Mouse (Mus musculus) spleen, adult 2 months (tissue): ENCODE data around the gene Frmd6. TPM values are rescaled to one million over a fixed set of nuclear protein-coding genes. Genes with fewer than 3 reads are reported as not detected.

Source experiments
- DNase-seq, 2 experiments: peaks; one replicate each; pipeline versions ENCODE4 v3.0.0 to v3.0.0-alpha.2; 2012 to 2021; ENCODE audit warnings: low spot score in 2 of 2, low read depth in 1 of 2
- H3K27ac ChIP-seq: fragments of 200-500 bp; 2 replicates; pipeline ENCODE4 v1.5.1; 2012; ENCODE audit warnings: low read length, inconsistent platforms; ENCODE audit not compliant: insufficient read depth
- H3K27me3 ChIP-seq: fragments of 200-500 bp; 2 replicates; pipeline ENCODE4 v1.6.1; 2012; ENCODE audit warnings: mild to moderate bottlenecking, moderate library complexity, low read length, inconsistent platforms; ENCODE audit not compliant: control insufficient read depth, insufficient read depth
- H3K36me3 ChIP-seq: fragments of 200-500 bp; 2 replicates; pipeline ENCODE4 v1.6.1; 2012; ENCODE audit warnings: mild to moderate bottlenecking, low read length, inconsistent platforms; ENCODE audit not compliant: control insufficient read depth, insufficient read depth
- H3K4me1 ChIP-seq: fragments of 200-500 bp; 2 replicates; pipeline ENCODE4 v1.6.1; 2011; ENCODE audit warnings: inconsistent platforms; ENCODE audit not compliant: control insufficient read depth, insufficient read depth, insufficient read length
- H3K4me3 ChIP-seq: fragments of 200-500 bp; 2 replicates; pipeline ENCODE4 v1.5.1; 2011; ENCODE audit warnings: mild to moderate bottlenecking, inconsistent platforms; ENCODE audit not compliant: insufficient read depth, insufficient read length; ENCODE audit errors: extremely low read depth
- CTCF ChIP-seq: fragments of 200-500 bp; IDR thresholded peaks from 2 replicates; pipeline ENCODE4 v1.5.1; 2011; ENCODE audit warnings: mild to moderate bottlenecking, inconsistent platforms; ENCODE audit not compliant: insufficient read depth, insufficient read length, insufficient replicate concordance; ENCODE audit errors: extremely low read depth
- POLR2A ChIP-seq: fragments of 200-500 bp; IDR thresholded peaks from 2 replicates; pipeline ENCODE4 v1.6.1; 2011; ENCODE audit warnings: low read depth, low read length, inconsistent platforms
- WGBS: fragments of 180-500 bp; shearing (Covaris S2); methylation state at CpG from one replicate; pipeline ENCODE4 v1.1.7; 2018; 5-methylcytosine and 5-hydroxymethylcytosine counted together
- polyA plus RNA-seq: library from polyadenylated mRNA; depleted of rRNA; stranded (reverse); fragments of >200 nt; gene quantifications from 2 replicates; pipeline ENCODE4 v1.2.3, GENCODE M21; 2012

The Frmd6 gene
- polyA plus RNA-seq, 1 experiment = 6.5 TPM

DNA sequence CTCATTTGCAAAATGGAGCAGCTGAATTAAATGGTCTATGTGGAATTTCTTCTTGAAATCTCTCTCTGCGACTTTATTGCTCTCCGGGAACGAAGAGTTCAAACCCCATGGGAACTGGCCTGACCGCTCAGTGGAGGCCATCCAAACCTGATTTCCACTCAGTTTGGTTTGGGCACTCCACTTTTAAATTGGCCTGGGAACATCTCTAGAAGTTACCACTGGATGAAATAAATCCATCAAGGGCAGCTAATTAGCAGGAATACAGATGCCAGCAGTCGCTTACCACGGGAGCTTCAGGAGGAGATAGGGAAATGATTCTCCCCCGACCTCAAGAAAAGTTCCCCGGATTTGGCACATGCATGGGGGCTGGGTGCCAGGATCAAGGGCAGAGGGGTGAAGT, 26.8 kb upstream of the Frmd6 start:
- Histone ChIP-seq H3K36me3 (no peaks in the 10 kb centered on the region), H3K4me1 (no peaks in the 10 kb centered on the region), H3K4me3 (no peak overlapping the region), H3K27me3 (no peaks in the 10 kb centered on the region), H3K27ac (no peak overlapping the region)
- WGBS = 84% methylated on average over 8 of the region's 8 CpGs
- DNase-seq = no peak
- no peak for TF ChIP-seq CTCF
- TF ChIP-seq POLR2A = no peak

DNA sequence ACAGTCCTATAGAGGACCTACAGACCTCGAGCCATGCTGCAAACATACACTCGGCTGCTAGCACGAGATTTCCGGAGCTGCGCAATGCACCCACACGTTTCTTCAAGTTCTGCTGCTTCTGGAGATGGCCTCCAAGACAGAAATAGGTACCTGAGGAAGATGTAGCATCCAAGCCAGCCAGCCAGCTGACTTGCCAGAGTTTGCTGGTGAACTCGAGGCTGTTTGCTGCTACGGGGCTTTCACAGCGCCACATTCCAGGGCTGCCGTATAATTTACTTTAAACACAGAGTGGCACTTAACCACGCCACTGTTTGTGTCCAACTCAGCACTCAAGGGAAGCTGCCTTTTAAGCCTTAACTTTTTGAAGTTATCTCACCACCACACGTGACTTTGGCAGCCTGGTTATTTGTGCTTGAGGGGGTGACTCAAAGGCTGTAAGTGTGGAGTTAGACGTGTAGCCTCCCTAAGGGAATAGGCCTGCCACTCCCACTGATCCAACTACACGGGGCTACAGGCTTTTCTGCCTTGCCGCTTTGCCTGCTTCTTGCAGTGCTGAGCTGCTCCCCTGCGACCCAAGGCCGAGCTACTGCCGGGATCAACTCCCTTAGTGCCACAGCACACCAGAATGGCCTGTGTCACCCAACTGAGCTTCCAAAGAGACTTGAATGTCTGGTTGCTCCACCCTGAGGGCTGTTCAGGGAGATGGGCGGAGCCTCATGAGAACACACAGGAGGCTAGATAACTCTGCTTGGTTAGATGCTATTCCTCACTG, 25.9 kb upstream of the Frmd6 start:
- DNase-seq = no peak
- 82% methylated on average over 19 of the region's 19 CpGs for WGBS
- TF ChIP-seq CTCF (no peak), POLR2A (no peak)

GRCm38 (mm10) chr12:70800086-70800485, 25.2 kb upstream of the Frmd6 start:
- Histone ChIP-seq H3K4me3 (no peak overlapping the region), H3K36me3 (no peaks in the 10 kb centered on the region), H3K27me3 (no peaks in the 10 kb centered on the region), H3K4me1 (no peaks in the 10 kb centered on the region), H3K27ac (no peak overlapping the region)
- no peak for DNase-seq
- WGBS = 67% methylated on average over 8 of the region's 8 CpGs
- TF ChIP-seq CTCF (no peak), POLR2A (no peak)

More for the DNA sequence above, 25.9 kb upstream of the Frmd6 start:
- H3K27me3 ChIP-seq = no peaks in the 10 kb centered on the region
- H3K27ac ChIP-seq = no peak overlapping the region
- H3K4me1 ChIP-seq = no peaks in the 10 kb centered on the region
- H3K4me3 ChIP-seq = no peak overlapping the region
- H3K36me3 ChIP-seq = no peaks in the 10 kb centered on the region

GRCm38 (mm10) chr12:70801361-70801760, 24.0 kb upstream of the Frmd6 start:
- no peak for TF ChIP-seq POLR2A
- TF ChIP-seq CTCF = no peak
- WGBS = 58% methylated on average over 8 of the region's 8 CpGs

GRCm38 (mm10) chr12:70803494-70803893, 21.8 kb upstream of the Frmd6 start:
- Histone ChIP-seq H3K27ac (no peak overlapping the region), H3K4me3 (no peak overlapping the region), H3K4me1 (no peaks in the 10 kb centered on the region), H3K27me3 (no peaks in the 10 kb centered on the region), H3K36me3 (no peaks in the 10 kb centered on the region)
- TF ChIP-seq POLR2A = no peak
- no peak for DNase-seq
- WGBS = 91% methylated on average over 4 of the region's 4 CpGs

More at GRCm38 (mm10) chr12:70801361-70801760, 24.0 kb upstream of the Frmd6 start:
- no peaks in the 10 kb centered on the region for H3K4me1 ChIP-seq
- no peaks in the 10 kb centered on the region for H3K36me3 ChIP-seq
- DNase-seq = no peak
- H3K4me3 ChIP-seq = no peak overlapping the region
- no peaks in the 10 kb centered on the region for H3K27me3 ChIP-seq
- H3K27ac ChIP-seq = no peak overlapping the region

- no peak overlapping the region for H3K4me3 ChIP-seq
- WGBS = 71% methylated on average over 2 of the region's 2 CpGs
- TF ChIP-seq CTCF (no peak), POLR2A (no peak)
Observed at GRCm38 (mm10) chr12:70804989-70805388, 20.3 kb upstream of the Frmd6 start.

GRCm38 (mm10) chr12:70807543-70807942, 17.8 kb upstream of the Frmd6 start:
- no peak for DNase-seq
- H3K4me1 ChIP-seq = no peaks in the 10 kb centered on the region

More at GRCm38 (mm10) chr12:70804989-70805388, 20.3 kb upstream of the Frmd6 start:
- no peak for DNase-seq
- Histone ChIP-seq H3K27ac (no peak overlapping the region), H3K36me3 (no peaks in the 10 kb centered on the region), H3K27me3 (no peaks in the 10 kb centered on the region), H3K4me1 (no peaks in the 10 kb centered on the region)

More at GRCm38 (mm10) chr12:70807543-70807942, 17.8 kb upstream of the Frmd6 start:
- TF ChIP-seq CTCF (no peak), POLR2A (no peak)
- WGBS = 81% methylated on average over 5 of the region's 5 CpGs
- Histone ChIP-seq H3K36me3 (no peaks in the 10 kb centered on the region), H3K27me3 (no peaks in the 10 kb centered on the region), H3K27ac (no peak overlapping the region), H3K4me3 (no peak overlapping the region)
